In genomic region chr5:36199519-36199918, GRCm38 (mm10) we compare ENCODE assay signal across 27 mouse cellular contexts. TPM values are rescaled to one million over a fixed set of nuclear protein-coding genes. Genes with fewer than 3 reads are reported as not detected.
A peak's percentile ranks its signal among the peaks of the same experiment; 100 is the strongest.
DNase-seq lines count a peak whose midpoint lies in the region; ATAC-seq and TF ChIP-seq lines count a peak whose summit lies in the region.
"Had no signal": no experiment of that assay in that cellular context is flagged by ENCODE, and none has a peak within 500 bp of the region (broad histone marks: within the 10 kb centered on the region; RNA-seq: fewer than 3 reads in every experiment).

No protein-coding gene starts in this region.

- no peaks in the 10 kb centered on the region for H3K36me3 ChIP-seq in hindbrain, embryonic 13.5 days
- H3K36me3 ChIP-seq in hindbrain, embryonic 10.5 days = no peaks in the 10 kb centered on the region
- H3K36me3 ChIP-seq in midbrain, embryonic 11.5 days (ENCODE audit: control insufficient read depth, insufficient read depth, low read length) = no peaks in the 10 kb centered on the region
- no peaks in the 10 kb centered on the region for H3K36me3 ChIP-seq in midbrain, embryonic 14.5 days (ENCODE audit: control insufficient read depth, insufficient read depth, low read length)
- no peaks in the 10 kb centered on the region for H3K36me3 ChIP-seq in myocyte (ENCODE audit: control insufficient read depth, insufficient read depth)
- H3K36me3 ChIP-seq: G1E had no signal

- no peaks in the 10 kb centered on the region for H3K9me3 ChIP-seq in hindbrain, embryonic 13.5 days
- H3K9me3 ChIP-seq in hindbrain, embryonic 10.5 days = no peaks in the 10 kb centered on the region
- no peaks in the 10 kb centered on the region for H3K9me3 ChIP-seq in midbrain, embryonic 11.5 days (ENCODE audit: control insufficient read depth, low read length)
- H3K9me3 ChIP-seq in midbrain, embryonic 14.5 days (ENCODE audit: control insufficient read depth, low read length) = no peaks in the 10 kb centered on the region
- H3K9me3 ChIP-seq: G1E had no signal

- 0 out of 2 replicates have a peak, but pooled peaks cover 5% of the 10 kb centered on the region for H3K27me3 ChIP-seq in hindbrain, embryonic 13.5 days
- H3K27me3 ChIP-seq in hindbrain, embryonic 10.5 days (ENCODE audit: insufficient read depth, poor library complexity, severe bottlenecking) = no peaks in the 10 kb centered on the region
- H3K27me3 ChIP-seq in midbrain, embryonic 11.5 days (ENCODE audit: control insufficient read depth, insufficient read depth, low read length) = no peaks in the 10 kb centered on the region
- H3K27me3 ChIP-seq in midbrain, embryonic 14.5 days (ENCODE audit: control insufficient read depth, insufficient read depth, low read length) = no peaks in the 10 kb centered on the region
- no peaks in the 10 kb centered on the region for H3K27me3 ChIP-seq in myocyte (ENCODE audit: control insufficient read depth, insufficient read depth, insufficient read length)

- H3K9ac ChIP-seq in hindbrain, embryonic 13.5 days = 0 out of 2 replicates have a peak overlapping the region, but pooled peaks have one; percentile 13
- H3K9ac ChIP-seq in midbrain, embryonic 11.5 days (ENCODE audit: low read length) = no peak overlapping the region
- H3K9ac ChIP-seq in midbrain, embryonic 14.5 days (replicated peaks; ENCODE audit: low read length) = no peak overlapping the region

- no peak overlapping the region for H3K4me2 ChIP-seq in hindbrain, embryonic 13.5 days
- no peak overlapping the region for H3K4me2 ChIP-seq in midbrain, embryonic 11.5 days
- H3K4me2 ChIP-seq in midbrain, embryonic 14.5 days (ENCODE audit: low read length) = no peak overlapping the region
- no peak overlapping the region for H3K4me2 ChIP-seq in myocyte (ENCODE audit: low read depth)

- peaks cover 15% of the 10 kb centered on the region for H3K4me1 ChIP-seq in hindbrain, embryonic 13.5 days (replicated peaks)
- H3K4me1 ChIP-seq in hindbrain, embryonic 10.5 days (replicated peaks) = peaks cover 14% of the 10 kb centered on the region
- peaks cover 8% of the 10 kb centered on the region for H3K4me1 ChIP-seq in midbrain, embryonic 11.5 days (ENCODE audit: control insufficient read depth, insufficient read depth, low read length)
- peaks cover 9% of the 10 kb centered on the region for H3K4me1 ChIP-seq in midbrain, embryonic 14.5 days (ENCODE audit: control insufficient read depth, insufficient read depth, low read length)

- no peak for ATAC-seq in hindbrain, embryonic 13.5 days (ENCODE audit: low FRiP score)
- ATAC-seq in midbrain, embryonic 11.5 days (ENCODE audit: low FRiP score) = no peak
- ATAC-seq in midbrain, embryonic 14.5 days (ENCODE audit: low FRiP score, low TSS enrichment) = no peak
- ATAC-seq: activated CD4-positive, CD25-positive, alpha-beta regulatory T cell, adult 4 months; CD4-positive, CD25-positive, alpha-beta regulatory T cell, adult 4 months; Patski had no signal

- H3K27ac ChIP-seq in gastrocnemius, adult 2 months = no peak overlapping the region
- no peak overlapping the region for H3K27ac ChIP-seq in hindbrain, embryonic 13.5 days
- no peak overlapping the region for H3K27ac ChIP-seq in hindbrain, embryonic 10.5 days
- H3K27ac ChIP-seq in midbrain, embryonic 11.5 days (ENCODE audit: low read depth, low read length) = no peak overlapping the region
- no peak overlapping the region for H3K27ac ChIP-seq in midbrain, embryonic 14.5 days (replicated peaks; ENCODE audit: low read depth, low read length)

- no peaks in the 10 kb centered on the region for H3K79me2 ChIP-seq in myocyte (ENCODE audit: control insufficient read depth, insufficient read depth)

- TF ChIP-seq CTCF in gastrocnemius, adult 2 months (IDR thresholded peaks at IDR 0.05) = no peak

- TF ChIP-seq POLR2A in myocyte (IDR thresholded peaks at IDR 0.05; ENCODE audit: insufficient read length, low read depth) = no peak

- intact Hi-C loops in gastrocnemius, adult 2 months (cut with DNase I) = no loop called here

- H3K4me3 ChIP-seq in gastrocnemius, adult 2 months = no peak overlapping the region
- no peak overlapping the region for H3K4me3 ChIP-seq in hindbrain, embryonic 13.5 days
- H3K4me3 ChIP-seq in hindbrain, embryonic 10.5 days = no peak overlapping the region
- no peak overlapping the region for H3K4me3 ChIP-seq in midbrain, embryonic 11.5 days (ENCODE audit: low read depth, low read length)
- H3K4me3 ChIP-seq in midbrain, embryonic 14.5 days (replicated peaks; ENCODE audit: low read depth, low read length) = no peak overlapping the region
- H3K4me3 ChIP-seq in myocyte = no peak overlapping the region

- DNase-seq in gastrocnemius, adult 2 months = peak; percentile 46
- no peak for DNase-seq in gastrocnemius, postnatal 4 days (ENCODE audit: low spot score in 2 of 2)
- no peak for DNase-seq in hindbrain, embryonic 10.5 days (ENCODE audit: low spot score)
- peak; percentile 49 for DNase-seq in midbrain, embryonic 11.5 days (ENCODE audit: low spot score, missing footprints)
- no peak for DNase-seq in midbrain, embryonic 14.5 days
- no peak for DNase-seq in lung, adult 18-20 months
- DNase-seq: adrenal gland, adult 2 months; adrenal gland, adult 8-10 months; adrenal gland, postnatal 10 days; adrenal gland, postnatal 14 days; adrenal gland, postnatal 25 days; adrenal gland, postnatal 36 days; B cell, adult 2 months; cerebellum, adult 11 months; cerebellum, adult 11-12 months had no signal

- 91% methylated on average over 1 of the region's 1 CpGs for WGBS in hindbrain, embryonic 13.5 days
- 79% methylated on average over 1 of the region's 1 CpGs for WGBS in hindbrain, embryonic 10.5 days
- 94% methylated on average over 1 of the region's 1 CpGs for WGBS in midbrain, embryonic 11.5 days
- 93% methylated on average over 1 of the region's 1 CpGs for WGBS in midbrain, embryonic 14.5 days

- H3ac ChIP-seq in myocyte (ENCODE audit: control insufficient read depth, insufficient read length) = no peak overlapping the region

TF ChIP-seq in myocyte, 11 proteins besides CTCF, POLR2A, EP300 and RAD21:
- TF ChIP-seq TCF3 (IDR thresholded peaks at IDR 0.05; ENCODE audit: insufficient read length, low read depth) (peak; percentile 18), MYOD1 (IDR thresholded peaks at IDR 0.05; ENCODE audit: control insufficient read depth in 1 of 3, insufficient read length in 2 of 3, low read depth in 2 of 3) (peak; percentile 68 to 94 (median 76)), REST (IDR thresholded peaks at IDR 0.05; ENCODE audit: insufficient read depth, insufficient read length) (no peak), E2F4 (IDR thresholded peaks at IDR 0.05; ENCODE audit: insufficient read depth) (no peak), CEBPB (IDR thresholded peaks at IDR 0.05; ENCODE audit: insufficient read depth, poor library complexity, severe bottlenecking) (no peak), POLR2AphosphoS2 (IDR thresholded peaks at IDR 0.05; ENCODE audit: insufficient read length, low read depth) (no peak), MYOG (IDR thresholded peaks at IDR 0.05; ENCODE audit: control insufficient read depth in 1 of 3, insufficient read depth in 1 of 3, insufficient read length in 2 of 3, low read depth in 2 of 3) (peak in 2 of 3 experiments; percentile 33 to 85), TCF12 (IDR thresholded peaks at IDR 0.05; ENCODE audit: insufficient read depth, poor library complexity, severe bottlenecking) (peak; percentile 50)

RNA-seq across cellular contexts. Expression of gene Psapl1, which starts 4.3 kb away (rescaled TPM):
- total RNA-seq in gastrocnemius, adult 2 months (2021) = not detected
- under 1 TPM in 1 of 2 experiments, not detected in 1; 0.13 TPM for total RNA-seq in gastrocnemius, postnatal 4 days (2021)
- polyA plus RNA-seq in hindbrain, embryonic 13.5 days (2015; fragmentation: Nextera tagmentation; extraction: Ambion mirVana) = not detected in 2 replicates
- polyA plus RNA-seq in hindbrain, embryonic 10.5 days (2016; fragmentation: Nextera tagmentation; extraction: Ambion mirVana) = not detected in 2 replicates
- polyA plus RNA-seq in midbrain, embryonic 11.5 days (2014; fragmentation: Nextera tagmentation; extraction: Ambion mirVana) = 0.16 TPM in 1 of 2 replicates, not detected in the other
- not detected in 2 replicates for polyA plus RNA-seq in midbrain, embryonic 14.5 days (2014; fragmentation: Nextera tagmentation; extraction: Ambion mirVana)
- 0.05 TPM for polyA plus RNA-seq in myocyte (2012; fragmentation: generic; extraction: Trizol)
- total RNA-seq: adrenal gland, adult 18-20 months; adrenal gland, adult 2 months; adrenal gland, postnatal 10 days; adrenal gland, postnatal 14 days; adrenal gland, postnatal 25 days; adrenal gland, postnatal 36 days; adrenal gland, postnatal 4 days; CH12.LX; ES-E14; MEL had no signal
- polyA plus RNA-seq: activated CD4-positive, CD25-positive, alpha-beta regulatory T cell, adult 4 months; adrenal gland, adult 2 months; brain, embryonic 14.5 days; CD4-positive, CD25-positive, alpha-beta regulatory T cell, adult 4 months; G1E; Patski had no signal

Comparison
In these comparisons a context has a peak if more than half of its experiments do, and no peak if none do; other contexts are left out.
1. DNase-seq: peak in gastrocnemius, adult 2 months (single experiment) and midbrain, embryonic 11.5 days (single experiment); none in gastrocnemius, postnatal 4 days (0 of 2), hindbrain, embryonic 10.5 days (single experiment), midbrain, embryonic 14.5 days (single experiment) and lung, adult 18-20 months (0 of 2).